Mouse (Mus musculus): Measurements from ENCODE around the gene Apc2. TPM values are rescaled to one million over a fixed set of nuclear protein-coding genes. Genes with fewer than 3 reads are reported as not detected.

Gene Apc2
- polyA plus RNA-seq, 1 experiment from 2014 or later = 1.3 TPM

- H3K27ac ChIP-seq = no peak overlapping the region
- WGBS = 31% methylated on average over 20 of the region's 20 CpGs
- H3K9me3 ChIP-seq = no peaks in the 10 kb centered on the region
- 0 out of 2 replicates have a peak, but pooled peaks cover 4% of the 10 kb centered on the region for H3K36me3 ChIP-seq
- no peak for ATAC-seq (ENCODE audit: borderline replicate concordance, extremely low read depth, low FRiP score, low TSS enrichment)
- peaks cover 84% of the 10 kb centered on the region for H3K27me3 ChIP-seq
- peak overlapping the region; percentile 4; the same call in 1 of the 2 replicates for H3K4me2 ChIP-seq
- H3K9ac ChIP-seq = no peak overlapping the region
- H3K4me1 ChIP-seq = peaks cover 31% of the 10 kb centered on the region
- H3K4me3 ChIP-seq = no peak overlapping the region
Observed at GRCm38 (mm10) chr10:80313627-80314201, 17.9 kb downstream of the Apc2 start.

- Histone ChIP-seq H3K9ac (no peak overlapping the region), H3K27me3 (peaks cover 78% of the 10 kb centered on the region), H3K4me2 (no peak overlapping the region), H3K27ac (no peak overlapping the region), H3K4me3 (no peak overlapping the region), H3K36me3 (0 out of 2 replicates have a peak, but pooled peaks cover 6% of the 10 kb centered on the region), H3K9me3 (no peaks in the 10 kb centered on the region), H3K4me1 (peaks cover 38% of the 10 kb centered on the region)
- ATAC-seq (ENCODE audit: borderline replicate concordance, extremely low read depth, low FRiP score, low TSS enrichment) = no peak
- 38% methylated on average over 16 of the region's 16 CpGs for WGBS
Observed at GRCm38 (mm10) chr10:80314494-80315001, 18.8 kb downstream of the Apc2 start.

GRCm38 (mm10) chr10:80315315-80315714 is 19.5 kb downstream of the Apc2 start:
- H3K4me3 ChIP-seq = no peak overlapping the region
- ATAC-seq (ENCODE audit: borderline replicate concordance, extremely low read depth, low FRiP score, low TSS enrichment) = no peak
- H3K9me3 ChIP-seq = no peaks in the 10 kb centered on the region
- 36% methylated on average over 27 of the region's 27 CpGs for WGBS
- peaks cover 40% of the 10 kb centered on the region for H3K4me1 ChIP-seq
- H3K27ac ChIP-seq = no peak overlapping the region
- no peak overlapping the region for H3K4me2 ChIP-seq
- 0 out of 2 replicates have a peak overlapping the region, but pooled peaks have one; percentile 19 for H3K9ac ChIP-seq
- H3K27me3 ChIP-seq = peaks cover 74% of the 10 kb centered on the region
- 0 out of 2 replicates have a peak, but pooled peaks cover 6% of the 10 kb centered on the region for H3K36me3 ChIP-seq

DNA sequence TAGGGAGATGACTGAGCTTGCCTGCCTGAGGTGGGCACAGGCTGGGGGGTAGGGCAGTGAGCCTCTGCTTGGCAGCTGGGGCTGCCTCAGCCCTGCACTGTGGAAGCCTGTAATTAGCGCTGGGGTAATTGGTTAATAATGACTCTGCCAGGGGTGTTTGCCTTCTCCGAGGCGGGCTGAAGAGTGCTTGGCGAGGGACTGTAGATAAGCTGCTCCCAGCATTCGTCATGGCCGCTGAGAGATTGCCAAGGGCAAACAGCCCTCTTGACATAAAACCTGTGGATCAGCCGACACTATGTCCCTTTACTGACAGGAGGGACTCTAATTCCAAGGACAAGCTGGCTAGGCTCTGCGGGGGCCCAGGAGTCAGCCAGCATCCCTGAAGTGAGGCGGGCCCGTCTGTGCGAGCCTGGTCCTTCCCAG is 20.6 kb downstream of the Apc2 start:
- H3K4me3 ChIP-seq = no peak overlapping the region
- H3K9me3 ChIP-seq = no peaks in the 10 kb centered on the region
- H3K9ac ChIP-seq = no peak overlapping the region
- H3K27me3 ChIP-seq = peaks cover 64% of the 10 kb centered on the region
- no peak overlapping the region for H3K4me2 ChIP-seq
- no peak for ATAC-seq (ENCODE audit: borderline replicate concordance, extremely low read depth, low FRiP score, low TSS enrichment)
- 20% methylated on average over 11 of the region's 11 CpGs for WGBS
- H3K4me1 ChIP-seq = peaks cover 40% of the 10 kb centered on the region
- 0 out of 2 replicates have a peak, but pooled peaks cover 6% of the 10 kb centered on the region for H3K36me3 ChIP-seq
- H3K27ac ChIP-seq = no peak overlapping the region

DNA sequence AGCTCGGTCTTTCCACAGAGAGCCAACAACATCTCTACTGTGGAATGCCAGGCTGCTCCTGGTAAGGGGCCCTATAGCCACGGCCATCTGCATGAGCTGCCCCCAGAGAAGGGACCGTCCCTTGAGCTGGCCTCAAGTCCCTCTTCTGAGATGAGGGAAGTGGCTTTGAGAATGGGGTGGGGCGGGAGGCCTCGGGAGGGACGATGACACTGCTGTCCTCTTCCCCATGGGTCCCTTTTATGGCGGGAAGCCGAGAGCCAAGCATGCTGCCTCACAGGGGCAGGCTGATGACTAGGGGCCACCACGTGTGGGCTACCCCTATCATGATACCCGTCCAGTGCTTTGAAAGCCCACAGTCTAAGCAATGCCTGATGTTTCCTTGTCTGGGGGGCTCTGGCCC is 21.2 kb downstream of the Apc2 start:
- Histone ChIP-seq H3K9ac (no peak overlapping the region), H3K4me1 (peaks cover 40% of the 10 kb centered on the region), H3K27ac (no peak overlapping the region), H3K36me3 (0 out of 2 replicates have a peak, but pooled peaks cover 6% of the 10 kb centered on the region), H3K9me3 (no peaks in the 10 kb centered on the region), H3K27me3 (peaks cover 57% of the 10 kb centered on the region), H3K4me3 (no peak overlapping the region), H3K4me2 (no peak overlapping the region)
- no peak for ATAC-seq (ENCODE audit: borderline replicate concordance, extremely low read depth, low FRiP score, low TSS enrichment)
- WGBS = 58% methylated on average over 10 of the region's 10 CpGs

GRCm38 (mm10) chr10:80320340-80320760 is 24.6 kb downstream of the Apc2 start, which contains the start of gene 2310011J03Rik:
Gene 2310011J03Rik, minus strand, starts transcription at chr10:80320537.
- Histone ChIP-seq H3K4me2 (peak within 1 kb of the TSS; percentile 80), H3K27ac (peak within 1 kb of the TSS; percentile 82), H3K4me1 (peaks cover 38% of the 10 kb centered on the region), H3K4me3 (peak within 1 kb of the TSS; percentile 94), H3K27me3 (peaks cover 24% of the 10 kb centered on the region), H3K36me3 (0 out of 2 replicates have a peak, but pooled peaks cover 6% of the 10 kb centered on the region), H3K9ac (peak within 1 kb of the TSS; percentile 88), H3K9me3 (no peaks in the 10 kb centered on the region)
- peak; percentile 53 for ATAC-seq (ENCODE audit: borderline replicate concordance, extremely low read depth, low FRiP score, low TSS enrichment)
- WGBS = 0% methylated on average over 34 of the region's 34 CpGs

DNA sequence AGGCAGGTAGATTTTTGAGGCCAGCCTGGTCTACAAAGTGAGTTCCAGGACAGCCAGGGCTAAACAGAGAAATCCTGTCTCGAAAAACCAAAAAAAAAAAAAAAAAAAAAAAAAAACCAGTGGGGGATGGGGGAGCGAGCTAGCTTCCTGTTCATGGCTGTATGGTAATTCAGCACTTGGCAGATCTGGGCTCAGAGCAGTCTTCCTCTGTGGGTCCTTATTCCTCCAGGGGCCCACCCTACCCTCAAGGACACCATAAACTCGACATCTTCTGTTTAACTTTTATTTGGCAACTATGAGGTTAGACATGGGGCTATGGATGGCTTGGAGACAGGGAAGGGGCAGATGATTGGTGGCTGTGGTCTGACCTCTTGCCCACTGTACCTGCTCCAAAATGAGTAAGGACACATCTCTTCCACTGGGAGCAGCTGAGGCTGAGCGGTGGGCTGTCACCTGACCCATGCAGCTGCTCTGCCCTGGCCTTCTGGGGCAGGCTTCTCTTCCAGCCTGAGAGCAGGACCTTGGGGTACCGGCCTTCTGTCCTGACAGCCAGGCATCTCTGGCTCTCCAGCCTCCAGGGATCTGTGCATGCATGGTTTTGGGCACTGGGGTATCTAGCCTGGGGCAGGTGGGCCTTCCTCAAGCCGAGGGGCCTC is 25.4 kb downstream of the Apc2 start:
- peaks cover 30% of the 10 kb centered on the region for H3K4me1 ChIP-seq
- H3K9me3 ChIP-seq = no peaks in the 10 kb centered on the region
- no peak overlapping the region for H3K27ac ChIP-seq
- no peak overlapping the region for H3K4me3 ChIP-seq
- no peak overlapping the region for H3K9ac ChIP-seq
- 0 out of 2 replicates have a peak, but pooled peaks cover 6% of the 10 kb centered on the region for H3K36me3 ChIP-seq
- no peak overlapping the region for H3K4me2 ChIP-seq
- 68% methylated on average over 6 of the region's 6 CpGs for WGBS
- peaks cover 16% of the 10 kb centered on the region; the same call in 1 of the 2 replicates for H3K27me3 ChIP-seq
- no peak for ATAC-seq (ENCODE audit: borderline replicate concordance, extremely low read depth, low FRiP score, low TSS enrichment)

DNA sequence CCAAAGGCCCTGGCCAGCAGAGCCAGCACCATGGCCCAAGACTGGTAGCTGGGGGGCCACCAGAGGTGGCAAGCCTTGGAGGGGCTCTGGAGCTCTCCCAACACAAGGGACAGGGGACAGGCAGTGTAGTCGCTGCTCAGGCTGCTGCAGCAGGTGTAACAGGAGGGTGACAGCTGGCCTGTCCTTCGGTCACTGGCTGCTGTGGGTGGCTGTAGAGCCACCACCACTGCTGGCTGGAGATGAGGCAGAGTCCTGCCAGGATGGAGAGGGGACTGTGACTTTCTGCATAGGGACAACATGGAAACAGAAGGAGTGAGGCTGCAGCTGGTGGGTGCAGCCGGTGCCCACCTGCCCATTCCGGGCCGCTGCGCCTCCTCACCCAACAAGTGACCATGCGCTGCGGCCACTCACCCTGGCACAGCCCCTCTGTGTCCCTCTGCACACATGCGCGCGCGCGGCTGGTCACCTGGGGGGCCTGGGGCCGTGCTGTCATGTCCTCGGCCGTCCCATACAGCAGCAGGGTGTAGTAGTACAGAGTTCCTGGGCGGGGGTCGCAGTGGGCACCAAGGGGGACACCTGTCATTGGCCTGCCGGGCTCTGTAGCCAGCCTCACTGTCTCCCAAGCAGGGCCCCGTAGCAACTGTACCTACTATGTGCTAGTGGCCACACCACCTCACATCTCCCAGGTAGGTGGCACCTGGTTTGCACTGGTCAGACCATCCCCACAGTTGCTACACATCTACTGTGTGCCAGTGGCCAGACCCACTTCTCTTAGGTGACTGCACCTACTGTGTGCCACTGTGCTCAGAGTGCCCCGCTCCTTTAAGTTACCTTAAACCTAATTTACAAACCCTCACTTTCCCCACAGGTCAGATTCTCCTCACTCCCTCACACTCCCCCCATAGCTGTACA is 26.1 kb downstream of the Apc2 start:
- WGBS = 88% methylated on average over 21 of the region's 21 CpGs
- peak overlapping the region; percentile 98 for H3K4me2 ChIP-seq
- H3K4me1 ChIP-seq = peaks cover 24% of the 10 kb centered on the region
- H3K4me3 ChIP-seq = peak overlapping the region; percentile 59; the same call in 1 of the 2 replicates
- no peaks in the 10 kb centered on the region for H3K9me3 ChIP-seq
- H3K27me3 ChIP-seq = peaks cover 8% of the 10 kb centered on the region; the same call in 1 of the 2 replicates
- H3K36me3 ChIP-seq = 0 out of 2 replicates have a peak, but pooled peaks cover 6% of the 10 kb centered on the region
- ATAC-seq (ENCODE audit: borderline replicate concordance, extremely low read depth, low FRiP score, low TSS enrichment) = no peak
- peak overlapping the region; percentile 58; the same call in 1 of the 2 replicates for H3K9ac ChIP-seq
- no peak overlapping the region for H3K27ac ChIP-seq

DNA sequence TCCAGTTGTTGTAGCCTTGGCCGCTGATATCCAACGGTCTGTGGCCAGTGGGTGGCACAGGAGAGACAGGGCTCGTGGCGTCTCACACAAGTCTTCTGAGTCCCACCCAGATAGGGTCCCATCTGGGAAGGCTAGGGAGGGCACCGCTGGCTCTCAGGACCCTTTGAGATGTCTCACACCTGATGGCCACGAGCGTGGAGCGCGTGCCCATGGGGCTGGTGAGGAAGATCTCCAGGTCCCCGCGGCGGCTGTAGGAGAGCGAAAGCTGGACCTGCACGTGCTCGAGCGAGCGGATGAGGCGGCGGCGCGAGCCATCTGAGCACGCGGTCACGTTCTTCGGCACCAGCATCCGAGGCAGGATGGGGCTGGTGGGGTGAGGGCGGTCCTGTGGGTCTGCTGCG is 27.0 kb downstream of the Apc2 start:
- peak overlapping the region; percentile 58 for H3K9ac ChIP-seq
- peak overlapping the region; percentile 59 for H3K4me3 ChIP-seq
- H3K4me1 ChIP-seq = peaks cover 24% of the 10 kb centered on the region
- ATAC-seq (ENCODE audit: borderline replicate concordance, extremely low read depth, low FRiP score, low TSS enrichment) = peak; percentile 4; the same call in 1 of the 2 replicates
- 2% methylated on average over 28 of the region's 28 CpGs for WGBS
- H3K36me3 ChIP-seq = 0 out of 2 replicates have a peak, but pooled peaks cover 6% of the 10 kb centered on the region
- peak overlapping the region; percentile 98 for H3K4me2 ChIP-seq
- no peak overlapping the region for H3K27ac ChIP-seq
- no peaks in the 10 kb centered on the region for H3K9me3 ChIP-seq
- 0 out of 2 replicates have a peak, but pooled peaks cover under 1% of the 10 kb centered on the region for H3K27me3 ChIP-seq

DNA sequence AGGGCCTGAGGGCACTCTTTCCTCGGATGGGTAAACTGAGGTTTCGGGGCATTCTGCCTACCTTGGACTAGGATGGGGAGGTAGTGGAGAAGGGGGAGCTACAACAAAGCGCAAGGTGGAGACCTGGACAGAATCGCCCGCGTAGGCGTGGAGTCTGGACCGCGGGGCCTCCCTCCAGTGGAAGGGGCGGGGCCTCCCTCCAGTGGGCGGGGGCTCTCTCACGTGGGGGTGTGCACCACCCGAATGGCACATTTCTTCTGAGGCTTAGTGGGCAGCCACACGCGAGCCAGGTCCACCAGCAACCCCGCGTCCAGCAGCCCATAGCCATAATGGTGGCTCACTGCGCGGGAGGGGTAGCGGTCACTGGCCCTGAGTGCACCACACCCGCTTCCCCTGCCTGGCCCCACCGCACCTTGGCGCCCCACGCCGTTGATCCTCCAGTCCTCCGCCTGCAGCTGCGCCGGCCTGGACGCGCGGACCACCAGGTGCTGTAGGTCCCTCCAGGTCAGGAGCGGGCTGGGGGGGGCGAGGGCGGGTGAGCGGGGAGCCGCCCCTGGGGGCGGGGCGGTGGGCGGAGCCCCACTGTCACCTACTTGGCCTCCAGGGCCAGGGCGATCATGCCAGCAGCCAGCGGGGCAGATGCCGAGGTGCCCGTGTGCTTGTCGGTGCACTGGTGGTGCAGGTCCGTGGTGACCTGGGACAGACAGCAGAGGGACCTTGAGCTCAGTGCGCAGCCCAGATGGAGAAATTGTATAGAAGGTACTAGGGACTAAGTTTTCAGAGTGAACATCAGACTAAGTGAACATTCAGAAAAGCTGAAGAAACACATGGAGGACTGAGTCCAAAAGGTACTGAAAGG is 27.7 kb downstream of the Apc2 start:
- Histone ChIP-seq H3K9ac (peak overlapping the region; percentile 58), H3K4me2 (peak overlapping the region; percentile 98), H3K9me3 (no peaks in the 10 kb centered on the region), H3K4me1 (peaks cover 24% of the 10 kb centered on the region), H3K27me3 (0 out of 2 replicates have a peak, but pooled peaks cover 2% of the 10 kb centered on the region), H3K36me3 (0 out of 2 replicates have a peak, but pooled peaks cover 2% of the 10 kb centered on the region), H3K4me3 (peak overlapping the region; percentile 59), H3K27ac (no peak overlapping the region)
- under 1% methylated on average over 43 of the region's 46 CpGs for WGBS
- ATAC-seq (ENCODE audit: borderline replicate concordance, extremely low read depth, low FRiP score, low TSS enrichment) = peak; percentile 55; the same call in 1 of the 2 replicates

Measured in lung, embryonic 15.5 days (tissue).